Mouse (Mus musculus) heart, embryonic 16.5 days (tissue): Measurements from ENCODE around the gene Chn2. TPM values are rescaled to one million over a fixed set of nuclear protein-coding genes. Genes with fewer than 3 reads are reported as not detected.
"Not testable (repeated sequence)": the region's sequence is repeated elsewhere in the genome, so short reads cannot be mapped to it uniquely, and the experiment has no call there.

Experiments
- ATAC-seq: fragments of 200-750 bp; cut with Nextera tagmentation; replicated peaks from 2 replicates; pipeline ENCODE4 v1.8.0; 2017; ENCODE audit warnings: moderate number of reproducible peaks; ENCODE audit not compliant: insufficient read depth, low FRiP score; ENCODE audit errors: extremely low read depth
- H3K27ac ChIP-seq: fragments of 300-500 bp; sonication (generic); 2 replicates; pipeline ENCODE4 v1.5.1; 2014; ENCODE audit warnings: mild to moderate bottlenecking, low read length, control low read depth, moderate library complexity
- H3K27me3 ChIP-seq: fragments of 300-500 bp; sonication (generic); 2 replicates; pipeline ENCODE4 v1.6.1; 2014; ENCODE audit warnings: low read length, mixed read lengths; ENCODE audit not compliant: control insufficient read depth, insufficient read depth
- H3K36me3 ChIP-seq: fragments of 300-500 bp; sonication (generic); 2 replicates; pipeline ENCODE4 v1.6.1; 2014; ENCODE audit not compliant: control insufficient read depth, insufficient read depth
- H3K4me1 ChIP-seq: fragments of 300-500 bp; sonication (generic); 2 replicates; pipeline ENCODE4 v1.6.1; 2014; ENCODE audit warnings: low read length, mixed read lengths; ENCODE audit not compliant: control insufficient read depth, insufficient read depth
- H3K4me2 ChIP-seq: fragments of 300-500 bp; sonication (generic); 2 replicates; pipeline ENCODE4 v1.6.1; 2014; ENCODE audit warnings: low read depth, mild to moderate bottlenecking, control low read depth, low read length
- H3K4me3 ChIP-seq: fragments of 300-500 bp; sonication (generic); 2 replicates; pipeline ENCODE4 v1.5.1; 2014; ENCODE audit warnings: mild to moderate bottlenecking, control low read depth, low read length
- H3K9ac ChIP-seq: fragments of 300-500 bp; sonication (generic); 2 replicates; pipeline ENCODE4 v1.6.1; 2014; ENCODE audit warnings: low read length, control low read depth
- H3K9me3 ChIP-seq: fragments of 300-500 bp; sonication (generic); replicated peaks from 2 replicates; pipeline ENCODE4 v1.6.1; 2016; ENCODE audit warnings: low read length; ENCODE audit not compliant: control insufficient read depth
- WGBS: fragments of 180-500 bp; shearing (Covaris S2); extraction: QIAGEN DNeasy Blood & Tissue Kit; methylation state at CpG from one replicate; pipeline ENCODE4 v1.1.7; 2014; 5-methylcytosine and 5-hydroxymethylcytosine counted together
- polyA plus RNA-seq: library from polyadenylated mRNA; unstranded; fragments of >200 nt; fragmentation: Nextera tagmentation; extraction: Ambion mirVana; gene quantifications from 2 replicates; pipeline ENCODE4 v1.2.1, GENCODE M21; 2015

Chn2 gene
- polyA plus RNA-seq, 1 experiment from 2014 or later = 5.4 TPM

GRCm38 (mm10) chr6:54170286-54170894 lies 131.0 kb downstream of the Chn2 start:
- no peaks in the 10 kb centered on the region for H3K4me1 ChIP-seq
- H3K27me3 ChIP-seq = no peaks in the 10 kb centered on the region
- no peak for ATAC-seq
- no peak overlapping the region for H3K4me2 ChIP-seq
- no peaks in the 10 kb centered on the region for H3K9me3 ChIP-seq
- no peak overlapping the region for H3K4me3 ChIP-seq
- H3K36me3 ChIP-seq = no peaks in the 10 kb centered on the region
- no peak overlapping the region for H3K27ac ChIP-seq
- H3K9ac ChIP-seq = no peak overlapping the region
- 83% methylated on average over 11 of the region's 11 CpGs for WGBS

GRCm38 (mm10) chr6:54171385-54171784 lies 132.0 kb downstream of the Chn2 start:
- no peaks in the 10 kb centered on the region for H3K4me1 ChIP-seq
- WGBS = 80% methylated on average over 6 of the region's 6 CpGs
- H3K36me3 ChIP-seq = no peaks in the 10 kb centered on the region
- no peaks in the 10 kb centered on the region for H3K27me3 ChIP-seq
- H3K9me3 ChIP-seq = no peaks in the 10 kb centered on the region
- no peak overlapping the region for H3K4me3 ChIP-seq
- no peak overlapping the region for H3K4me2 ChIP-seq
- no peak overlapping the region for H3K27ac ChIP-seq
- no peak for ATAC-seq
- no peak overlapping the region for H3K9ac ChIP-seq

GRCm38 (mm10) chr6:54175473-54176215 lies 136.3 kb downstream of the Chn2 start:
- H3K9me3 ChIP-seq = no peaks in the 10 kb centered on the region
- ATAC-seq = no peak
- no peak overlapping the region for H3K9ac ChIP-seq
- H3K4me3 ChIP-seq = no peak overlapping the region
- no peaks in the 10 kb centered on the region for H3K27me3 ChIP-seq
- no peak overlapping the region for H3K4me2 ChIP-seq
- H3K27ac ChIP-seq = no peak overlapping the region
- WGBS = 78% methylated on average over 8 of the region's 8 CpGs
- H3K4me1 ChIP-seq = no peaks in the 10 kb centered on the region
- no peaks in the 10 kb centered on the region for H3K36me3 ChIP-seq

GRCm38 (mm10) chr6:54177081-54177480 lies 137.7 kb downstream of the Chn2 start:
- ATAC-seq = not testable (repeated sequence)
- 91% methylated on average over 6 of the region's 6 CpGs for WGBS

GRCm38 (mm10) chr6:54179056-54179873 lies 139.9 kb downstream of the Chn2 start:
- H3K9ac ChIP-seq = no peak overlapping the region
- no peak overlapping the region for H3K4me3 ChIP-seq
- no peak overlapping the region for H3K27ac ChIP-seq
- ATAC-seq = no peak
- H3K36me3 ChIP-seq = no peaks in the 10 kb centered on the region
- WGBS = 69% methylated on average over 1 of the region's 1 CpGs
- no peaks in the 10 kb centered on the region; the same call in 1 of the 2 replicates for H3K27me3 ChIP-seq
- H3K4me2 ChIP-seq = no peak overlapping the region
- H3K9me3 ChIP-seq = no peaks in the 10 kb centered on the region
- H3K4me1 ChIP-seq = no peaks in the 10 kb centered on the region

More at GRCm38 (mm10) chr6:54177081-54177480, 137.7 kb downstream of the Chn2 start:
- H3K9me3 ChIP-seq, H3K4me3 ChIP-seq, H3K4me1 ChIP-seq, H3K4me2 ChIP-seq, H3K36me3 ChIP-seq, H3K27me3 ChIP-seq, H3K9ac ChIP-seq, H3K27ac ChIP-seq: not testable (repeated sequence)

- 74% methylated on average over 6 of the region's 6 CpGs for WGBS
These were observed 140.5 kb downstream of the Chn2 start for GRCm38 (mm10) chr6:54179874-54180212.

GRCm38 (mm10) chr6:54183825-54184578 lies 144.6 kb downstream of the Chn2 start:
- Histone ChIP-seq H3K27me3 (no peaks in the 10 kb centered on the region; the same call in 1 of the 2 replicates), H3K4me3 (no peak overlapping the region), H3K4me1 (no peaks in the 10 kb centered on the region), H3K27ac (no peak overlapping the region), H3K36me3 (no peaks in the 10 kb centered on the region), H3K9ac (no peak overlapping the region), H3K4me2 (no peak overlapping the region), H3K9me3 (no peaks in the 10 kb centered on the region)
- WGBS = 53% methylated on average over 14 of the region's 14 CpGs
- ATAC-seq = no peak

More at GRCm38 (mm10) chr6:54179874-54180212, 140.5 kb downstream of the Chn2 start:
- Histone ChIP-seq H3K9me3 (no peaks in the 10 kb centered on the region), H3K4me1 (no peaks in the 10 kb centered on the region), H3K27ac (no peak overlapping the region), H3K27me3 (no peaks in the 10 kb centered on the region; the same call in 1 of the 2 replicates), H3K4me2 (no peak overlapping the region), H3K36me3 (no peaks in the 10 kb centered on the region), H3K4me3 (no peak overlapping the region), H3K9ac (no peak overlapping the region)
- ATAC-seq = no peak

GRCm38 (mm10) chr6:54193631-54194305 lies 154.4 kb downstream of the Chn2 start:
- 70% methylated on average over 7 of the region's 7 CpGs for WGBS
- Histone ChIP-seq H3K36me3 (no peaks in the 10 kb centered on the region), H3K9me3 (no peaks in the 10 kb centered on the region; the same call in 1 of the 2 replicates), H3K4me3 (no peak overlapping the region), H3K9ac (no peak overlapping the region), H3K4me1 (no peaks in the 10 kb centered on the region), H3K4me2 (no peak overlapping the region), H3K27me3 (no peaks in the 10 kb centered on the region), H3K27ac (no peak overlapping the region)
- ATAC-seq = no peak
